Mouse (Mus musculus): ENCODE data around the gene Epha1.

Gene Epha1

DNA sequence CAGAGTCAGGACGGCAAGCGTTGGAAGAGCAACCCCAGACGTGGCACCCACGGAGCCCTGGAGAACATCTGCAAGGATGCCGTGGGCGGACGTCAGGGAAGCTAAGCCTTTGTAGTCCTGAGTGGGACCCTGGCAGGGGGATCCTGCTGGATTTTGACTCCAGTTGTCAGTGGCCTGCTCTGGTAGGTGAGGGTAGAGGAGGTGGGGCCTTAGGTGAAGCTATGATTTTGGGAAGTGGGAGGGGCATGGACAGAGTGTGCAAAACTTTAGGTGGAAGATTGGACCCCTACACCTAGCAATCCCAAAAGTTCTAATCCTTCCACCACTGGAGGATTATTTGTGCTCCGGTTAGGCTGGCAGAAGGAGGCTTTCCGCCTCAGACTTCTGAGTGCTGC lies 650 bp downstream of the Epha1 start:
- DNase-seq = no peak

DNA sequence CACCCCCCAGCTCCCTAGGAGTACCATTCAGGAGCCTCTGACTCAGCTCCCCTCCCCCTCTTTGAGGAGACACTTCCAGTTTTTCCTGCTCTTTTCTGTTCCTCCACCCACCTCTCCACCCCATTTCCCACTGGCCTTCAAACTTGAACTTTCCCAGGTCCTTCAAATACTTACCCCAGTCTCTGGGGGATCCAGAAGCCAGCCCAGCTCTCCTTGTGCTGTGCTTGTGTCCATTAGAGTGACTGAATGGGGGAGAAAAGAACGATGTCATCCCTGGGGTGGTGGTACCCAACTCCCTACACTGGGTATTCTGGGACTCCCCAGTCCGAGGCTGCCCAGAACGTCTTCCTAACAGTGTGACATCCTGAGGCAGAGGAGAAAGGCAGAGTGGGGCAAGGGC lies 1.1 kb downstream of the Epha1 start:
- no peak for DNase-seq

DNA sequence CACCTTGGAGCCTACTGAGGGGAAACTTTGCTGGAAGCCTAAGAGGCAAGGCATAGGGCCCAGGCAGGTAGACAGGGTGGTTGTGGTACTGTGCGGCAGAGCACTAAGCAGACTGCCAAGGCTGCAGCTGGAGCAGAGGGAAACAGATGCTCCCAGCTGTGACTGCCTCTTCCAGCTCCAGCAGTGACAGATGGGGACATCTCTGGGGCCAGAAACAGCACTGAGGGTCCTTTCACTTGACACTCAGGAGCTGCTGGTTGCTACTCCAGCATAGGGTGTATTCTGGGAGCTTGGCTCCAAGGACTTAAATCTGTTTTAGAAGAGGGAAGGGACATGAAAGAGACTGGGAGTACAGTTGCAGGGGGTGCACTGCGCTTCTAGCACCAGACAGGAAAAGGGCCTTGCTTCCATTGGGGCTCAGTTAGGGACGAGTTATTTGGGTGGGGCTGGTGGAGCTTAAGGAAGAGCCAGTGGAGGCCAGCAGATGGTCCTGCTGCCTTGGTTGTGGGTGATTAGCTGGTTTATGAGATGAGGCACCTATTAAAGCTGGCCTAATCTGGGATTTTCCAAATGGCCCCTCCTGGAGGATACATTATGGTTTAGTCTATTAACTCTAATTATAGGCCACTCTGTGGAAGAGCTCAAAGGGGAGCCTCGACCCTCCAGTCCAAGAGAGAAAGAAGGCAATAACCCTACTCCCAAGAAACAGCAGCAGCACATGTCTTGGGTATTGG lies 2.3 kb downstream of the Epha1 start:
- DNase-seq = no peak

DNA sequence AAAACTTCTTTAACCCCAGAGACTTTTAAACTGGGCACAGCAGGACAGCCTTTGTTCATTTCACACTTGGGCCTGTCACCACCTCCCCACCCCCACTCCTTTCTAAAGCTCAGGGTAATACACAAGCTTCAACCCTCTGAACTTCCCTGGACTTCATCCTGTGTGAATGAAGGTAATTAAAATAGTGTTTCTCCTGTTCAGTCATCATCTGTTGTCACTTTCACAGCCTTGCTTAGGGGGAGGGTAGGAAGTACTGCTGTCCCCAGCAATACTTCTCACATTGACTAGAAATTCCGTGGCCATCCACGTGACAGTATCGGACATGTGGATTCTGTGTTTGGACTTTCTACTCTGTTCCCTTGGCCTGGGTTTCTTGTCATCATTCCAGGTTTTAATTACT lies 3.2 kb downstream of the Epha1 start:
- DNase-seq = no peak

DNA sequence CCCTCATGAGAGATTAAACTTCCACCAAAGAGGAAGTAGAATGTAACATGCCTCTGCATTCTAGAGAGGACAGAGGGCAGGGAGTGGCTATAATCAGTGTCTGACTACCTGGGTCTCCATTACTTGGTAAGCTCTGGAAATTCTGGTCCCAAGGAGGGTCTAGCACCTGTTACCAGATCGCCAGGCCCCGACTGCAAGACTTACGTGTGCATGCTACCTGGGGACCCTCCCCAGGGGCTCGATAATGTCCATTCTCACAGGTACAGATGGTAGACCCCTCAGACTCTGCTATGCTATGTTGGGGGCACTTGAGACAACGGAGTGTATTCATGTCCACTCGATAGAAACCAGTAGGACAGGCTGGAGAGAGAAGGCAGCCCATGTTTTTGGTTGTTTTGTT lies 7.9 kb downstream of the Epha1 start:
- DNase-seq = no peak

DNA sequence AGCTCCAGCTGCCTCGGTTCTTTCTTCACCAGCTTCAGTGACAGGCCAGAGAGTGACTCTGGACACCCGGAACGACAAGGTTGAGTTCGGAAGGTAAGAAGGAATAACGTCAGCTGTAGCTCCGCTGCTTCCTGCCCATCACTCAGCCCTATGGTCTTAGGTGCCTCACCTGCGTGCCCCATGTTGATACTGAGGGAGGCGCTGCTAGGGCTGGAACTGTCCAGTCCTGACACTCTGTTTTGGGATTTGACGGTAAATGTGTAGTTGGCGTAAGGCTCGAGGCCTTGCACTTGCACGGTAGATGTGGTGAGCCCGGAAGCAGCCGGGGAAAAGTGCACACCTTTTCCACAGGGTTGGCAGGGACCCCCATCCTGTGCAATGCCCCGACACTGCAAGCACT lies 8.5 kb downstream of the Epha1 start:
- DNase-seq = no peak

DNA sequence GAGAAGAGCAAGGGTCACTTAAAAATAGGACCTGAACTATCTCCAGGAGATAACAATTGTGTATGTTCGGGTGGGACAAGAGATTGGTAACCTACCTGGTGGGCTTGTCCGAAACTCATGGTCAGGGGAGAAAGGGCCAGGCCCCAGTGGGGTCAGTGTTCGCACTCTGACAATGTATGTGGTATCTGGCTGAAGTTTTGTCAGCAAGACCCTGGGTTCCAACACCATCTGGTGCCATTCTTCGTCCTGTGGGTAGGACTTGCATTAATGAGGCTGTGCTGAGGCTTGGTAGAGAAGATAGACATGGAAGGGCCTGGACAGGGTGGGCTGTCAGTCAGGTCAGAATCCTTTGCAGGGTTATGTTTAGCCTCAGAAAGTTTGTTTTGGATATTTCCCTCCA lies 9.0 kb downstream of the Epha1 start:
- DNase-seq = no peak

DNA sequence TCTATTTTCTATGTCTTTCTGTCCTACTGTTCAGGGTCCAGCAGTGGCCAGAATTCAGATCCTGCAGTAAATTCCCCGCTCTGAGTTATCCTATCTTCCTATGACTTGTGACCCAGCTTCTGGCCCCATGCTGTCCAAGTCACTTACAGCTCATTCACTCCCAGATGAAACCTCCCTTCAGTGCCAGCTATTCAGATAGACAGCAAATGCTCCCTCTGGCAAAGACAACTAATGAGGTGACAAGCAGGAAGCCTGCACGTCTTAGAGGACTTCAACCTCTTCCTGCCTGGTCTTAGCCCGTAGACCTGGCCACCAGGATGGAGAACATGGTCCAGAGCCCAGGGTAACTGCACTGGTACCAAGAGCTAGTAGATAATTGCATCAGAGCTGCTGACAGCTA lies 10.1 kb downstream of the Epha1 start:
- DNase-seq = no peak

DNA sequence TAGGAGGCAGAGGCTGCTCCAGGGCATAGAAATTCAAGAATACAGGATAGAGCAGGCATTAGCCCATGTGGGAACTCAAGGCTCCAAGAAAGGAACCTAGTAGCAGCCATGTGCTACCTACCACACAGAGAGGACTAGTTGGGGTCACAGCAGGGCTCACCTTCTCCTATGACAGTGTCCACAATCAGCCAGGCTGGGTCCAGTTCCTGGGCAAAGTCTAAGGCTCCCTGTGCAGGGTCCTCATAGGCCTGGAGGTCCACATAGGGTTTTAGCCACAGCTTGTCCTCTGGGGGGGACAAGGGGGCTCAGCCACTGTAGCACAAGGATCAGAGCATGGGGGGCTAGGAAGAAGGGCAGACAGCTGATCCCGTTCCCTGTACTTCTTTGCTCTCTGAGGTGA lies 10.6 kb downstream of the Epha1 start:
- no peak for DNase-seq

DNA sequence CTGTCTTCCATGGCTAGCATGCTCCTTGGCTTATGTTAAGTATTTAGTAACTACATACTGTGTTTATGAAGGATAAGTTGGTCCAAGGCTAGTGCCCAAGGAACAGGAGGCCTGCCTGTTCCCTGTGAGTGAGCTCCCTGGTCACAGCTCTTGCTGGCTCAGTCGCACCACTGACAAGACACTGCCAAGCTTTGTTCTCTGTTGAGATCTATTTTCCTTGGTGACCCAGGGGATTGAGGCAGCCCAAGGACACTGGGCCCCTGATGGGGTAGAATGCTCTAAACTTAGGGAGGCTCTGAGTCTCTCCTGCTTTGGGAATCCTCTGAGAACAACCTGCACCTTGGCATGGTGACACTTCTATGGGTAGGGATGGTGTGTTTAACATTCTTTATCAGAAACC lies 11.0 kb downstream of the Epha1 start:
- DNase-seq = no peak

DNA sequence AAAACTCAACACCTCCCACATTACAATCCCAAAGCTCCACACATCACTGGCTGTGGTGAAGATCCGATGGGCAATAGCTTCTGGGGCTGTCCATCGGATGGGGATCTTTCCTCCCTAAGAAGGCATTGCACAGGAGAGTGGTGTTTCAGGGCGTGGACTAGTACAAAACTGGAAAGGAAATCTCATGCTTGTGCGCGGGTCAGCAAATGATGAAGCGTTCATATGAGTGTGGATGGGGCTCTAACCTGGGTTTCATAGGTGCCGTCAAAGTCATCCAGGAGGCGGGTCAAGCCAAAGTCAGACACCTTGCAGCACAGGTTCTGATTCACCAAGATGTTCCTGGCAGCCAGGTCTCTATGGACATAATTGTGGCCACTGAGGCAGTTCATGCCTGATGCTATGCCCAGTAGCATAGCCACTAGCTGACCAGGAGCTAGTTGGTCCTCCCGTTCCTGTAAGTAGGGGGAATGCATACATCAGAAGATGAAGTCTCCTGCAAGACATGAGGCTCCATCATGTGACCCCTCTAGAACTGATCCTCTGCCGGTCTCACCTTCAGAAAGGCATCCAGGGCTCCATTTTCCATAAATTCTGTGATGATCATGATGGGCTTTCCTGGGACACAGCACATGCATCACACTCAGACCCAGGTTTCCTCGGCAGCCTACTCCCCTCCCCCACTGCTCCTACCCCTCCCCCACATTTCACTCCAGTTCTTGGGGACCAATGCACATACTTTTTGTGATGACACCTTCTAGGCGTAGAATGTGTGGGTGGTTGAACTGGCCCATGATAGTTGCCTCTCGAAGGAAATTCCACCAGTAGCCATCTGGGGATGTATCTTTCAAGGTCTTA lies 11.8 kb downstream of the Epha1 start:
- no peak for DNase-seq

DNA sequence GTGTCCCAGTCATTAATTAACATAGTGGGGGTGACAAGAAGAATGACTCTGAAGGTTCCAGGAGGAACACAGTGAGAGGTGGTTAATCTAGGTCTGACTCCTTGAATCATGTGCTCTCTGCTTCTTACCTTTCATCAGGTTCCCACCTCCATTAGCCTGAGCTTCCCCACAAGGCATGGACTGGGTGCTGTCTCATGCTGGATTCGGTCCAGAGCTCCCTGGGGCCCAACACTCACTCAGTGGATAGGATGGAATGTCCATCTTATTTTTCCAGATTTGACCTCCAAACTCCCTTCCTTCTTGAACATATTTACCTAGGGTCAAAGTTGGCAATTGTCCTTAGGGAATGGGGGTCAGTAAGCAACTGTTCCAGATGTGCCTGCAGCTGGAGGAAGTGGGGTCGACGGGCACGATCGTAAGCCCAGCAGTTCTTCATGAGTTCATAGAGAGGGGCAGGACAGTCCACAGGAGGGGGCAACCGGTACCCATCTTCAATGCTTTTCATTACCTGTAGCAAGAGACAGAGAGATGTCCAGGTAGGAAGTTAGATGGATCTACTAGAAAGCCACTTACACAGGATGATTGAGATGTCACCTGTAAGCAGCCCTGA lies 12.7 kb downstream of the Epha1 start:
- no peak for DNase-seq

DNA sequence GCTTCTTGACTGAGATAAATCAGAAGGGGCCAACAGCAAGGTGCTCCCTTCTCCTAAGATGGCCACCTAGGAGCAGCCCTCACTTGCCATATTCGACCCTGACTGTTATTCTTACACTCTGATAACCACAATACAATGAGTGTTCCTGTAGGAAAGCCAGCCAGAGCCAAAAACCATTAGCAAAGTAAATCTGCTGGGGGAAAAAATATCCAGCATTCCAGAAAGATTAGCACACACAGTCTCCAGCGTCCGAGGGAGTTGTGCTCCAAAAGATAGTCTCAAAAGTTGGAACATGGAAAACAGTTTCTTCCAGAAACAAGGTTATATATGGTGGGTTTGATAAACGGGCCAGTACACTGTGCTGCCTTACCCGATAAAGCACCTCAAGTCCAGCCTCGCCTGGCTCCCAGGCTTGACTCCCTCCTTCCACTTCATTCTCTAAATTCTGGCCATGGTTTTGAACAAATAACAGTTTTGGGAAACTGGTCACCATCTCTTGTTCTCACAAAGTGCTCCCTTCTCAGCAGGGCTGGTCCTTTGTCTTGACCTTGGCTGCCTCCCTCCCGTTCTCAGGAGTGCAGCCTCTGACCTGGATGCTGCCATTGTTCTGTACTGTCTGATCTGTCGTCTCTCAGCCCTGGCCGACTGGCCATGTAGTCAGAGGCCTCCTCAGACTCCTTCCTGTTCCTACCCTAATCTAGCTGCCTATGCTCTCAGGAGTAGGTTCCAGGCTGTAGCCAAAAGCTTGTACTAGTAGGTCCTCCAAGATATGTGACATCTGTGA lies 13.5 kb downstream of the Epha1 start:
- no peak for DNase-seq

DNA sequence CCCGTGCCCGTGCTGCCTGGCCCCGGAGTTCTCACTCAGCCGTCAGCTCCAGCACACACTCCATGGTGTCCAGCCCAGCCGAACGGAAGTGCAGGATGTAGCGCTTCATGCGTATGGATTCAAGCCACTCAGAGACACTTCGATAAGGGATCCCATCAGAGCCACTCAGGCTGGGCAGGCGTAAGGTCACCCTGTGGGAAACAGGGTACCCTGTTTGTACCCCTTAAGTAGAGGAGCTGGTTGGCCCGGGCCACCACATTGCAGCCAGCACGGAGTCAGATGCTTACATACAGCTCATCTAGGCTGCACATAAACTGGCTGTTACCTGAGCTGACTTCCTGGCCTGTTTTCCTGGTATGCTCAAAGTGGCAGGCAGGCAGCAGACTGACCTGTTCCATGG lies 14.2 kb downstream of the Epha1 start:
- DNase-seq = no peak

DNA sequence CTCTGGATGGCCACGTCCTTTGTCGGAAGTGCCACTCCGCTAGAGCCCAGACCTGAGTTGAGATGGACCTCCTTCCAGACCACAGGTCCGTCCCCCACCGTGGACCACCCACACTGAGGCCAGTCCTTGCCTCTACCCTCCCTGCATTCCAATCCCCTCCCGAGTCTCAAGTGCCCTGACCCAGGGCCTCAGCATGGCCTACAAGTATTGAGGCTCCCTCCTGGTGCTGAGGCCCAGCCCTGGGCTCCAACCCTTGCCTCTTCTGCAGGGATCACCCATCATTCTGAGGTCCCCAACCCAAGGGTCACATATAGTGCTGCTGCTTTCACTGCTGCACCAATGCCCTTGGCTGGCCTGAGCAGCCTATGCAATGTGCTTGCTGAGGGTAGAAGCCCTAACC lies 15.2 kb downstream of the Epha1 start:
- no peak for DNase-seq

DNA sequence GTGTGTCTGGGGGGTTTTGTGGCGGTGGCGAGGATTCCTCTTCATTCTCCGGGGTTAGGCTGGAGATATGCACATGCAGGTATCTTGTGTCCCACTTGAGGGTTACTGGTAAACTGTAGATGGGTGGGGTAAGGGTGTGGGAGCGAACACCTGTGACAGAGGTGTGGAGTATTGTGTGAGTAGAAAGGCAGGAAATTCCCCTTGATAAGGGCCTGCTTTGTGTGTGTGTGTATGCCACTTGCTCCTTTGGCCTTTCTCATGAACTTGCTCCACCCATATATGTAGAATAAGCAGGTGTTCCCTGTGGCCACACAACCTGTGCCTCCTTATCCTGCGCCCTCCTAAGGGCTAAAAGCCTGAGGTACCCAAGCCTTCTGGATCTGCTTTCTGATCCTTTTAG lies 16.2 kb downstream of the Epha1 start:
- no peak for DNase-seq

DNA sequence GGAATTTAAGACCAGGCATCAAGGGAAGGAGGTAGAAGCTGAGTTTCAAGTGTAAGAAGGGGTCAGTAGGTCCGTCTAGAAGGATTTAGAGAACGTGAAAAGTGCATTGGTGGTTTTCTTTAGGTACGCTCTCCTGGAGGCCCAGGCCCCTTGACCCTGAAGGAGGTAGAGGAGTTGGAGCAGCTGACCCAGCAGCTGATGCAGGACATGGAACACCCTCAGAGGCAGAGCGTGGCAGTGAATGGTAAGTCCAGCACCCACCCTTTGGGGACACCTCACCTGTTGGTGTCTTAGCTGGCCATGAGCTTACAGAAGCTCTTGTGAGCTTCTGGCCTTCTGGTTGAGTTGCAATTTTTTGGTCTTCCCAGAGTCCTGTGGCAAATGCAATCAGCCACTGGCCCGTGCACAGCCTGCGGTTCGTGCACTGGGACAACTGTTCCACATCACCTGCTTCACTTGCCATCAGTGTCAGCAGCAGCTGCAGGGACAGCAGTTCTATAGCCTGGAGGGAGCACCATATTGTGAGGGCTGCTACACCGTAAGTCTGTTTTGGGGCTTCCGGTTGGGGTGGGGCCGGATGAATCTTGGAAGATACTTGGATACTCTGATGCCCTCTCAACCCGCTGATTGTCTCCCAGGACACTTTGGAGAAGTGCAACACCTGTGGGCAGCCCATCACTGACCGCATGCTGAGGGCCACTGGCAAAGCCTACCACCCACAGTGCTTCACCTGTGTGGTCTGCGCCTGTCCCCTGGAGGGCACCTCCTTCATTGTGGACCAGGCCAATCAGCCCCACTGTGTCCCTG lies 17.1 kb downstream of the Epha1 start:
- no peak for DNase-seq

DNA sequence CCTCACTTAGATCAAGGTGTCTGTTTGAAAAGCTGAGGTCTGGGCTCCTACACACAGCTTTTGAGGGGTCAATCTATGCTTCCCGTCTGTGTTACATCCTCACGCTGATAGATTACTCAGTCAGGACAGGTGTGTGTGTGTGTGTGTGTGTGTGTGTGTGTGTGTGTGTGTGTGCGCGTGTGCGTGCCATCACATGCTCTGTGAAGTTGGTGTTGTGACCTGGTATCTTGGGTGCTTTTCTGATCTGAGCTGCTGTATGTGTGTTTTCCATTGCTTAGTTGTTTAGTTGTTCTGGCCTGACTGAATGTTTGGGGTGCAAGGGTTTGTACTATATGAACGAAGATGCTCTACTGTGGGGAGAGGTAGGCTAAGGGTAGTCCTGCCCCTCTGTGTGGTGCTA lies 17.7 kb downstream of the Epha1 start:
- DNase-seq = no peak

DNA sequence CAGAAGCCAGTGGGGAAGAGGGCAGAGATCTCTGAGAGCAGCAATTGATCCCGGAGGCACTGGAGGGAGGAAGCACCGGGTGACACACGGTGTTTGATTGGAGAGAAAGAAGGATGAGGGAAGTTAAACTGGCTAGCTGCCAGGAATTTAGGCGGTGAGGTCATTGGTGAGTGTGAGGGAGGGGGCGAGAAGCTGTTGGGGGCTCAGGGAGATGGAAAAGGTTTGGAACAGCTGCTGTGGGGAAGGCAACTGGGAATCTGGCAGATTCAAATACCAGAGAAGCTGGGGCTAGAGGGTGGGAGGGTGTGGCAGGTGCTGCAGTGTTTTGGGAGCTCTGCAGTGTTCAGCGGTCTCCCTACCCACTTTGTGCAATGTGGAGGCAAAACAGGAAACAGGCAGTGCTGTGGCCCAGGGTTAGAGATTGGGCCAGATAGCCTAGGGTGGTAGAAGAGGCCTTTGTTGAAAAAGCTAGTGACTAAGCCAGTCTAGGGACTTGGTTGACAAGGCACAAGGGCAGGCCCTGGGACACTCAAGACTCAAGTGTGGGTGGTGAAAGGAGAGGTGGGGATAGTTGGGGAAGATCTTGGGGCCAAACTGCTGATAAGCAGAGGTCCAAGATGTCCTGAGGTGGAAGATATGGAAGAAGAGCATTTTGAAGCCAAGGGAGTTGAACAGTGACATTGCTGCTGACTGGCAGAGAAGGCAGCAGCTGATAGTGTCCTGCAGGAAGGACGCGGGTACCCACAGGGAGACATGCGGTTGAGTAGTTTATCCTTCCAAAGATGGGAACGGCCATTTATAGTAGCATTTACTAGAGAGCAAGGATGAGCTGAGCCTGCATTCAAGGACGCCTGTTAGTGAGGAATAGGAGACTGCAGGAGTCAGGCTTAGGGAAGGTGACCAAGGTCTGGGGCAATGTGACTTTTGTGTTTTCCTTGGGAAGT lies 18.7 kb downstream of the Epha1 start:
- DNase-seq = peak; percentile 52 to 62

DNA sequence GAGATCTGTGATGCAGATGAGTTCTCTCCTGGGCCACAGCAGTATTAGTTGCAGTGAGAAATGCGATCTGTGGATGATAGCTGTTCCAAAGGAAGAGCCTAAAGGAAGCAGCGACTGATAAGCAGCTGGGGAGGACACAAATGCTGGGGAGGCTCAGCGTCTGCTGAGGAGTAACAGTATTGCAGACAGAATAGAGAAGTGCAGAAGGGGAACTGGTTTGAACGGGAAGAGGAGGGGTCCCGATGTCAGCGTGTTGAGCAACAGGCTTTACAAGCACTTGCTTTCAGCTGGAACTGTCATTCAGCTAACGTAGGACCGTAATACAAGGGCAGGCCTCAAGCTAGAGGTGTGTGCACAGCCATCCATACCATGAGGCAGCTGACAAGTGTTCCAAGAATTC lies 19.9 kb downstream of the Epha1 start:
- DNase-seq = no peak

DNA sequence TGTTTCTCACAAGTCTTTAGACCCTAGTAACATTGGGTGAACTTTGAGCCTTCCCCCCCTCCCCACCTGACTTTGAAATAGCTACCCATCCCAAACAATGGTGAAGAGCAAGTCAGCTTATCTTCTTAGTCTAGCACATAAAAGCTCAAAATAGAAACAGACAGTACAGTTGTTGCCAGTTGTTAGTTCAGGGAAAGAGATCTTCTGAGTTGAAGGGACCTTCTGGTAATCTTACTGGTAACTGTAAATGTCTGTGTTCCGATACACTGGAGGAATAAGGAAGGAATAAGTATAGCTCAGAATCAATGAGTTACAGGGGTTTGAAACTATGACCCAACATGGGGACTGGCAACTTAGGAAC lies 20.6 kb downstream of the Epha1 start:
- no peak for DNase-seq
